Mouse (Mus musculus) liver, embryonic 14 days (tissue): ENCODE results near the gene Rnf220. TPM values are rescaled to one million over a fixed set of nuclear protein-coding genes. Genes with fewer than 3 reads are reported as not detected.

ENCODE experiments used
- polyA plus RNA-seq: library from polyadenylated mRNA; depleted of rRNA; stranded (reverse); fragments of >200 nt; gene quantifications from 2 replicates; pipeline ENCODE4 v1.2.3, GENCODE M21; 2012; rRNA removed

Gene Rnf220
- 31.7 and 32.5 TPM in 2 replicates for polyA plus RNA-seq

GRCm38 (mm10) chr4:117496482-117497165 is at the start of gene Rnf220:
TSS of gene Rnf220 (minus strand) at chr4:117497052.

GRCm38 (mm10) chr4:117251801-117252316 is 245.0 kb downstream of the Rnf220 start, which contains the start of the genes Tmem53 and Armh1:
TSS of gene Tmem53 (plus strand) at chr4:117251951.
TSS of gene Armh1 (minus strand) at chr4:117252125.

Other genes with a start within 250 kb of the Rnf220 start
- 2.6 TPM in 2 replicates for gene Tmem53, start 245.1 kb downstream of the Rnf220 start, polyA plus RNA-seq
- gene Armh1, start 244.9 kb downstream of the Rnf220 start, polyA plus RNA-seq = 0.02 TPM in 2 replicates
- gene Eri3, start 53.3 kb upstream of the Rnf220 start, polyA plus RNA-seq = 17.2 and 18.5 TPM in 2 replicates
- gene Dmap1, start 185.2 kb upstream of the Rnf220 start, polyA plus RNA-seq = 14.8 and 15.2 TPM in 2 replicates
- not detected in 2 replicates for gene Gm12845, start 227.4 kb upstream of the Rnf220 start, polyA plus RNA-seq